Mouse (Mus musculus) heart, postnatal 10 days (tissue): ENCODE measurements around the gene Fam90a1b. TPM values are rescaled to one million over a fixed set of nuclear protein-coding genes. Genes with fewer than 3 reads are reported as not detected.
"Not testable (repeated sequence)": the region's sequence is repeated elsewhere in the genome, so short reads cannot be mapped to it uniquely, and the experiment has no call there.

Experiments
- DNase-seq, 2 experiments: peaks; one replicate each; pipeline ENCODE4 v3.0.0; 2021
- intact Hi-C: fragments of 180-260 bp; cut with DNase I; formaldehyde crosslinking; loops from one replicate; pipeline ENCODE4 v1.15.1; 2025
- microRNA-seq, 2 experiments: library from miRNA; unstranded; fragments of <30 nt; microRNA quantifications; one replicate each; pipeline ENCODE4 v1.2.0; 2022
- total RNA-seq, 2 experiments: library from RNA; stranded (reverse); gene quantifications; 2 replicates each; pipeline ENCODE4 v1.2.3; 2021

Fam90a1b gene
- not detected for total RNA-seq

GRCm38 (mm10) chrX:94366670-94367241 is at the start of gene Fam90a1b, which contains the start of gene Apoo:
Gene Fam90a1b (minus strand): TSS chrX:94366777.
Gene Apoo (plus strand): TSS chrX:94367117.
- DNase-seq: peak; percentile 97
- intact Hi-C loops: loop anchor here (1.0 to 5.0 kb wide), 3 partner anchors 77 to 176 kb away; partner anchors contain the start of gene Maged1

GRCm38 (mm10) chrX:94408975-94409374 is 42.4 kb upstream of the Fam90a1b start:
- no peak for DNase-seq
- intact Hi-C loops: no loop called here

GRCm38 (mm10) chrX:94378734-94379133 is 12.2 kb upstream of the Fam90a1b start:
- DNase-seq: no peak
- intact Hi-C loops: no loop called here

- intact Hi-C loops: loop anchor here (5.0 kb wide), 2 partner anchors 130 to 175 kb away; partner anchors contain the start of gene Maged1
- DNase-seq: no peak
Measured at GRCm38 (mm10) chrX:94367248-94367647, 671 bp upstream of the Fam90a1b start.

- intact Hi-C loops: loop anchor here (1.0 to 5.0 kb wide), 3 partner anchors 77 to 176 kb away; partner anchors contain the start of gene Maged1
- peak; percentile 28 to 30 for DNase-seq
Measured at GRCm38 (mm10) chrX:94366029-94366428, 548 bp downstream of the Fam90a1b start.

- intact Hi-C loops: loop anchor here (5.0 kb wide), 2 partner anchors 128 to 177 kb away; partner anchors contain the start of gene Maged1
- DNase-seq: peak; percentile 6 to 19
Measured at GRCm38 (mm10) chrX:94365381-94365925, 1.1 kb downstream of the Fam90a1b start.

GRCm38 (mm10) chrX:94343638-94344037 is 22.9 kb downstream of the Fam90a1b start:
- DNase-seq, intact Hi-C loops: not testable (repeated sequence)

- intact Hi-C loops: no loop called here
- no peak for DNase-seq
Measured at GRCm38 (mm10) chrX:94321036-94321902, 45.3 kb downstream of the Fam90a1b start.

Small RNA genes within 50 kb of the gene (microRNA-seq; reads per million reads assigned to microRNA genes)
- 0 reads per million in 2 experiments for gene Gm44477

Other genes with a start within 250 kb of the Fam90a1b start
- 10 to 100 TPM; 29.0 to 33.3 TPM for gene Zfx, start 243.1 kb downstream of the Fam90a1b start, total RNA-seq
- gene Eif2s3x, start 153.9 kb downstream of the Fam90a1b start, total RNA-seq: 100 to 1,000 TPM; 116 to 164 TPM
- 10 to 100 TPM in 1 of 2 experiments, 1 to 10 TPM in 1; 9.1 to 11.5 TPM for gene Klhl15, start 132.2 kb downstream of the Fam90a1b start, total RNA-seq
- gene Apoo, start 340 bp upstream of the Fam90a1b start, total RNA-seq: 100 to 1,000 TPM; 186 to 197 TPM
- 100 to 1,000 TPM; 190 to 197 TPM for gene Maged1, start 175.4 kb upstream of the Fam90a1b start, total RNA-seq